Mouse (Mus musculus) neural tube, embryonic 13.5 days (tissue): Measurements from ENCODE around the gene Tctex1d1. TPM values are rescaled to one million over a fixed set of nuclear protein-coding genes. Genes with fewer than 3 reads are reported as not detected.

Source experiments
- ATAC-seq: fragments of 200-750 bp; cut with Nextera tagmentation; 2 replicates; pipeline ENCODE4 v1.8.0; 2017; ENCODE audit warnings: low read depth, mild to moderate bottlenecking, moderate TSS enrichment, moderate library complexity
- H3K27ac ChIP-seq: fragments of 300-500 bp; sonication (generic); replicated peaks from 2 replicates; pipeline ENCODE4 v1.5.1; 2015; ENCODE audit warnings: moderate library complexity, mild to moderate bottlenecking, inconsistent platforms
- H3K27me3 ChIP-seq: fragments of 300-500 bp; sonication (generic); 2 replicates; pipeline ENCODE4 v1.6.1; 2015; ENCODE audit warnings: mild to moderate bottlenecking, inconsistent platforms
- H3K36me3 ChIP-seq: fragments of 300-500 bp; sonication (generic); 2 replicates; pipeline ENCODE4 v1.6.1; 2015; ENCODE audit warnings: mild to moderate bottlenecking, inconsistent platforms
- H3K4me1 ChIP-seq: fragments of 300-500 bp; sonication (generic); replicated peaks from 2 replicates; pipeline ENCODE4 v1.6.1; 2015; ENCODE audit warnings: inconsistent platforms
- H3K4me2 ChIP-seq: fragments of 300-500 bp; sonication (generic); 2 replicates; pipeline ENCODE4 v1.6.1; 2015; ENCODE audit warnings: inconsistent platforms, mild to moderate bottlenecking, moderate library complexity
- H3K4me3 ChIP-seq: fragments of 300-500 bp; sonication (generic); 2 replicates; pipeline ENCODE4 v1.5.1; 2015; ENCODE audit warnings: mild to moderate bottlenecking, inconsistent platforms
- H3K9ac ChIP-seq: fragments of 300-500 bp; sonication (generic); 2 replicates; pipeline ENCODE4 v1.6.1; 2015; ENCODE audit warnings: moderate library complexity, mild to moderate bottlenecking, inconsistent platforms
- H3K9me3 ChIP-seq: fragments of 300-500 bp; sonication (generic); 2 replicates; pipeline ENCODE4 v1.6.1; 2016; ENCODE audit warnings: inconsistent platforms
- WGBS: fragments of 180-500 bp; shearing (Covaris S2); methylation state at CpG from one replicate; pipeline ENCODE4 v1.1.7; 2015; 5-methylcytosine and 5-hydroxymethylcytosine counted together
- polyA plus RNA-seq: library from polyadenylated mRNA; unstranded; fragments of >200 nt; fragmentation: Nextera tagmentation; extraction: Ambion mirVana; gene quantifications from 2 replicates; pipeline ENCODE4 v1.2.1, GENCODE M21; 2015

Gene Tctex1d1
- polyA plus RNA-seq, 1 experiment from 2014 or later: 0.91 TPM

- Histone ChIP-seq H3K4me3 (no peak overlapping the region), H3K36me3 (no peaks in the 10 kb centered on the region), H3K4me2 (no peak overlapping the region), H3K4me1 (no peaks in the 10 kb centered on the region), H3K27me3 (no peaks in the 10 kb centered on the region), H3K9me3 (no peaks in the 10 kb centered on the region), H3K9ac (no peak overlapping the region), H3K27ac (no peak overlapping the region)
- no peak for ATAC-seq
- 82% methylated on average over 13 of the region's 13 CpGs for WGBS
These were observed 50.0 kb downstream of the Tctex1d1 start for GRCm38 (mm10) chr4:103028177-103029088.

GRCm38 (mm10) chr4:103039103-103039837, 60.9 kb downstream of the Tctex1d1 start:
- Histone ChIP-seq H3K9me3 (no peaks in the 10 kb centered on the region), H3K36me3 (0 out of 2 replicates have a peak, but pooled peaks cover 2% of the 10 kb centered on the region), H3K4me2 (no peak overlapping the region), H3K4me3 (no peak overlapping the region), H3K4me1 (no peaks in the 10 kb centered on the region), H3K27ac (no peak overlapping the region), H3K27me3 (no peaks in the 10 kb centered on the region), H3K9ac (no peak overlapping the region)
- ATAC-seq: no peak
- WGBS: 56% methylated on average over 14 of the region's 14 CpGs

GRCm38 (mm10) chr4:103039838-103040191, 61.4 kb downstream of the Tctex1d1 start:
- Histone ChIP-seq H3K36me3 (0 out of 2 replicates have a peak, but pooled peaks cover 2% of the 10 kb centered on the region), H3K4me1 (no peaks in the 10 kb centered on the region), H3K9ac (no peak overlapping the region), H3K4me3 (no peak overlapping the region), H3K9me3 (no peaks in the 10 kb centered on the region), H3K27ac (no peak overlapping the region), H3K4me2 (no peak overlapping the region), H3K27me3 (no peaks in the 10 kb centered on the region)
- no peak for ATAC-seq
- 71% methylated on average over 5 of the region's 5 CpGs for WGBS

GRCm38 (mm10) chr4:103042997-103043396, 64.6 kb downstream of the Tctex1d1 start:
- Histone ChIP-seq H3K4me3 (no peak overlapping the region), H3K27ac (no peak overlapping the region), H3K36me3 (no peaks in the 10 kb centered on the region), H3K4me2 (no peak overlapping the region), H3K9me3 (no peaks in the 10 kb centered on the region), H3K27me3 (no peaks in the 10 kb centered on the region), H3K4me1 (no peaks in the 10 kb centered on the region), H3K9ac (no peak overlapping the region)
- no peak for ATAC-seq
- 91% methylated on average over 11 of the region's 11 CpGs for WGBS

- Histone ChIP-seq H3K36me3 (peaks cover 4% of the 10 kb centered on the region; the same call in 1 of the 2 replicates), H3K9ac (no peak overlapping the region), H3K27me3 (no peaks in the 10 kb centered on the region), H3K4me2 (no peak overlapping the region), H3K4me1 (no peaks in the 10 kb centered on the region), H3K4me3 (no peak overlapping the region), H3K27ac (no peak overlapping the region), H3K9me3 (peaks cover 4% of the 10 kb centered on the region; the same call in 1 of the 2 replicates)
- ATAC-seq: no peak
- 89% methylated on average over 11 of the region's 11 CpGs for WGBS
These were observed 69.6 kb downstream of the Tctex1d1 start for GRCm38 (mm10) chr4:103048046-103048445.

Other genes with a start within 250 kb of the Tctex1d1 start
- gene Sgip1, start 237.3 kb upstream of the Tctex1d1 start, polyA plus RNA-seq: 54.8 and 66.1 TPM in 2 replicates
- gene Insl5, start 48.2 kb downstream of the Tctex1d1 start, polyA plus RNA-seq: 0.49 TPM in 1 of 2 replicates, not detected in the other
- 33.5 and 33.7 TPM in 2 replicates for gene Mier1, start 135.8 kb downstream of the Tctex1d1 start, polyA plus RNA-seq
- 4.6 TPM in 2 replicates for gene Wdr78, start 135.9 kb downstream of the Tctex1d1 start, polyA plus RNA-seq
- 7.1 and 8.3 TPM in 2 replicates for gene Slc35d1, start 236.6 kb downstream of the Tctex1d1 start, polyA plus RNA-seq